26 mouse cellular contexts compared by ENCODE assay signal in the genomic region with DNA sequence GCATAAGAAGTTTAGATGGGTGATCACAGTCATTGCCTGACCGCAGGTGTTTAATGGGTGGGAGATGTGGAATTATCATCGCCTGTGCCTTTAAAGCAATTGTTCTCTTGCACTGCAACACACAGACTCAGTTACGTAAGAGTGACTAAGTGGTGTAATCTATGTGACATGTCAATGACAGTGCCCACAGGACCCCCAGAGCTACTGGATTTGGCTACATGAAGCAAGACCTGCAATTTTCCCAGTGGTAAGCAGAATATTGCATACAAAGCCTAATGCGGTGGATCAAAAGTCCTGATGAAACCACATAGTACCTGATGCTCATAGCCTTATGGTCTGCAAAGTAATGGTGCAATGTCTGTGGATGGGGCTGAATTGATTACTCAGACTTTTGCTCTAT.
"Had no signal": no experiment of that assay in that cellular context is flagged by ENCODE, and none has a peak within 500 bp of the region (broad histone marks: within the 10 kb centered on the region; RNA-seq: fewer than 3 reads in every experiment).

No protein-coding gene starts in this region.

- H3K27ac ChIP-seq: gastrocnemius, adult 2 months; heart, embryonic 10.5 days; hindbrain, embryonic 13.5 days; hindbrain, embryonic 15.5 days; intestine, embryonic 15.5 days; layer of hippocampus, adult 2 months; left cerebral cortex, adult 2 months; limb, embryonic 10.5 days; limb, embryonic 12.5 days; liver, embryonic 13.5 days; liver, embryonic 15.5 days had no signal

- DNase-seq: gastrocnemius, adult 2 months; gastrocnemius, postnatal 10 days; gastrocnemius, postnatal 25 days; heart, adult 18-20 months; heart, postnatal 10 days; heart, postnatal 36 days; kidney, adult 18-20 months; kidney, adult 8-10 months; kidney, postnatal 10 days; kidney, postnatal 25 days; kidney, postnatal 4 days; liver; liver, embryonic 13.5 days had no signal

- H3K4me2 ChIP-seq: heart, embryonic 12.5 days; hindbrain, embryonic 13.5 days; hindbrain, embryonic 15.5 days; intestine, embryonic 15.5 days; limb, embryonic 12.5 days; liver, embryonic 11.5 days; liver, embryonic 13.5 days; liver, embryonic 15.5 days had no signal

- ATAC-seq: inflammation-experienced regulatory T-cells, adult 6 months; intestine, embryonic 15.5 days; intestine, postnatal 0 days had no signal

- H3K4me3 ChIP-seq: gastrocnemius, adult 2 months; heart, embryonic 10.5 days; heart, embryonic 12.5 days; hindbrain, embryonic 13.5 days; hindbrain, embryonic 15.5 days; intestine, embryonic 15.5 days; layer of hippocampus, adult 2 months; left cerebral cortex, adult 2 months; limb, embryonic 10.5 days; limb, embryonic 12.5 days; liver, embryonic 13.5 days; liver, embryonic 15.5 days had no signal

- H3K36me3 ChIP-seq: heart, embryonic 10.5 days; heart, embryonic 12.5 days; hindbrain, embryonic 13.5 days; hindbrain, embryonic 15.5 days; intestine, embryonic 15.5 days; limb, embryonic 10.5 days; limb, embryonic 12.5 days; liver, embryonic 13.5 days; liver, embryonic 15.5 days had no signal

- H3K4me1 ChIP-seq: heart, embryonic 10.5 days; heart, embryonic 12.5 days; hindbrain, embryonic 13.5 days; hindbrain, embryonic 15.5 days; intestine, embryonic 15.5 days; limb, embryonic 10.5 days; limb, embryonic 12.5 days; liver, embryonic 13.5 days; liver, embryonic 15.5 days had no signal

- H3K27me3 ChIP-seq: heart, embryonic 12.5 days; hindbrain, embryonic 13.5 days; hindbrain, embryonic 15.5 days; intestine, embryonic 15.5 days; limb, embryonic 12.5 days; liver, embryonic 13.5 days; liver, embryonic 15.5 days had no signal

- H3K9ac ChIP-seq: heart, embryonic 12.5 days; hindbrain, embryonic 13.5 days; hindbrain, embryonic 15.5 days; intestine, embryonic 15.5 days; limb, embryonic 12.5 days; liver, embryonic 13.5 days; liver, embryonic 15.5 days had no signal

- H3K9me3 ChIP-seq: heart, embryonic 10.5 days; heart, embryonic 12.5 days; hindbrain, embryonic 13.5 days; hindbrain, embryonic 15.5 days; intestine, embryonic 15.5 days; limb, embryonic 10.5 days; limb, embryonic 12.5 days; liver, embryonic 13.5 days; liver, embryonic 15.5 days had no signal
